20 mouse cellular contexts compared by ENCODE assay signal in genomic region chr19:53571501-53572428, GRCm38 (mm10). TPM values are rescaled to one million over a fixed set of nuclear protein-coding genes. Genes with fewer than 3 reads are reported as not detected.
DNase-seq lines count a peak whose midpoint lies in the region; ATAC-seq and TF ChIP-seq lines count a peak whose summit lies in the region.
"Had no signal": no experiment of that assay in that cellular context is flagged by ENCODE, and none has a peak within 500 bp of the region (broad histone marks: within the 10 kb centered on the region; RNA-seq: fewer than 3 reads in every experiment).

No protein-coding gene starts in this region.

- H3K9ac ChIP-seq in liver, embryonic 12.5 days = no peak overlapping the region
- no peak overlapping the region for H3K9ac ChIP-seq in stomach, postnatal 0 days (ENCODE audit: low read length)
- no peak overlapping the region for H3K9ac ChIP-seq in hindbrain, embryonic 13.5 days
- H3K9ac ChIP-seq: embryonic facial prominence, embryonic 13.5 days; heart, embryonic 13.5 days; hindbrain, embryonic 12.5 days; limb, embryonic 13.5 days; neural tube, embryonic 13.5 days; stomach, embryonic 15.5 days had no signal

- TF ChIP-seq EP300 in stomach, postnatal 0 days (optimal IDR thresholded peaks at IDR 0.05) = no peak

- no peak for TF ChIP-seq CTCF in stomach, postnatal 0 days (IDR thresholded peaks at IDR 0.05; ENCODE audit: low read depth)

- H3K4me1 ChIP-seq in liver, embryonic 12.5 days = peaks cover 19% of the 10 kb centered on the region
- H3K4me1 ChIP-seq in stomach, postnatal 0 days (replicated peaks; ENCODE audit: control insufficient read depth, insufficient read depth) = no peaks in the 10 kb centered on the region
- H3K4me1 ChIP-seq in hindbrain, embryonic 13.5 days (replicated peaks) = 0 out of 2 replicates have a peak, but pooled peaks cover 4% of the 10 kb centered on the region
- H3K4me1 ChIP-seq: embryonic facial prominence, embryonic 13.5 days; hindbrain, embryonic 12.5 days; limb, embryonic 13.5 days had no signal

- no peak overlapping the region for H3K4me3 ChIP-seq in liver, embryonic 12.5 days
- no peak overlapping the region for H3K4me3 ChIP-seq in stomach, postnatal 0 days (ENCODE audit: low read depth, low read length)
- H3K4me3 ChIP-seq in hindbrain, embryonic 13.5 days = no peak overlapping the region
- H3K4me3 ChIP-seq: embryonic facial prominence, embryonic 13.5 days; heart, embryonic 13.5 days; hindbrain, embryonic 12.5 days; limb, embryonic 13.5 days; neural tube, embryonic 13.5 days; stomach, embryonic 15.5 days had no signal

- H3K9me3 ChIP-seq in liver, embryonic 12.5 days (replicated peaks) = no peaks in the 10 kb centered on the region
- H3K9me3 ChIP-seq in stomach, postnatal 0 days (ENCODE audit: control insufficient read depth, low read length) = no peaks in the 10 kb centered on the region
- H3K9me3 ChIP-seq in hindbrain, embryonic 13.5 days = no peaks in the 10 kb centered on the region
- H3K9me3 ChIP-seq: embryonic facial prominence, embryonic 13.5 days; hindbrain, embryonic 12.5 days; limb, embryonic 13.5 days; neural tube, embryonic 13.5 days; stomach, embryonic 15.5 days had no signal

- H3K4me2 ChIP-seq in liver, embryonic 12.5 days = no peak overlapping the region
- no peak overlapping the region for H3K4me2 ChIP-seq in stomach, postnatal 0 days (replicated peaks; ENCODE audit: low read depth)
- no peak overlapping the region for H3K4me2 ChIP-seq in hindbrain, embryonic 13.5 days
- H3K4me2 ChIP-seq: embryonic facial prominence, embryonic 13.5 days; heart, embryonic 13.5 days; hindbrain, embryonic 12.5 days; limb, embryonic 13.5 days; neural tube, embryonic 13.5 days; stomach, embryonic 15.5 days had no signal

- peak; percentile 0 for DNase-seq in kidney, adult 18-20 months
- DNase-seq in kidney, postnatal 36 days = no peak
- DNase-seq in ZHBTc4 (ENCODE audit: low read depth, low spot score) = peak; percentile 50
- peak; percentile 8 for DNase-seq in stomach, postnatal 0 days (ENCODE audit: low spot score)
- DNase-seq in cerebellum, postnatal 4 days (ENCODE audit: low spot score in 2 of 2) = no peak
- DNase-seq: adrenal gland, postnatal 36 days; cerebellum, postnatal 14 days; gastrocnemius, postnatal 25 days; kidney, adult 8-10 months; lung, adult 2 months; thymus, postnatal 25 days had no signal

- 44% methylated on average over 18 of the region's 18 CpGs for WGBS in liver, embryonic 12.5 days (ENCODE audit: insufficient replicate concordance)
- WGBS in stomach, postnatal 0 days = 65% methylated on average over 18 of the region's 18 CpGs
- 80% methylated on average over 18 of the region's 18 CpGs for WGBS in hindbrain, embryonic 13.5 days

- 0 out of 2 replicates have a peak, but pooled peaks have one; percentile 10 for ATAC-seq in liver, embryonic 12.5 days
- no peak for ATAC-seq in stomach, postnatal 0 days (ENCODE audit: low FRiP score, low TSS enrichment)
- ATAC-seq in hindbrain, embryonic 13.5 days (ENCODE audit: low FRiP score) = no peak

- no peaks in the 10 kb centered on the region for H3K27me3 ChIP-seq in liver, embryonic 12.5 days (replicated peaks)
- no peaks in the 10 kb centered on the region for H3K27me3 ChIP-seq in stomach, postnatal 0 days (ENCODE audit: control insufficient read depth, insufficient read depth, low read length)
- H3K27me3 ChIP-seq in hindbrain, embryonic 13.5 days = no peaks in the 10 kb centered on the region
- H3K27me3 ChIP-seq: embryonic facial prominence, embryonic 13.5 days; heart, embryonic 13.5 days; hindbrain, embryonic 12.5 days; limb, embryonic 13.5 days; neural tube, embryonic 13.5 days; stomach, embryonic 15.5 days had no signal

- no peaks in the 10 kb centered on the region for H3K36me3 ChIP-seq in liver, embryonic 12.5 days
- no peaks in the 10 kb centered on the region for H3K36me3 ChIP-seq in stomach, postnatal 0 days (ENCODE audit: control insufficient read depth, insufficient read depth, low read length)
- H3K36me3 ChIP-seq in hindbrain, embryonic 13.5 days = no peaks in the 10 kb centered on the region
- H3K36me3 ChIP-seq: embryonic facial prominence, embryonic 13.5 days; heart, embryonic 13.5 days; hindbrain, embryonic 12.5 days; limb, embryonic 13.5 days; neural tube, embryonic 13.5 days; stomach, embryonic 15.5 days had no signal

- no peak overlapping the region for H3K27ac ChIP-seq in liver, embryonic 12.5 days
- no peak overlapping the region for H3K27ac ChIP-seq in stomach, postnatal 0 days (replicated peaks)
- no peak overlapping the region for H3K27ac ChIP-seq in hindbrain, embryonic 13.5 days
- H3K27ac ChIP-seq: embryonic facial prominence, embryonic 13.5 days; hindbrain, embryonic 12.5 days; limb, embryonic 13.5 days; macrophage; neural tube, embryonic 13.5 days; stomach, embryonic 15.5 days had no signal

RNA-seq across cellular contexts. Expression of gene Nutf2-ps1, which starts 17.1 kb away (rescaled TPM):
- polyA plus RNA-seq in liver, embryonic 12.5 days (2016; fragmentation: Nextera tagmentation; extraction: Ambion mirVana) = 289 and 313 TPM in 2 replicates
- 168 and 177 TPM in 2 replicates for polyA plus RNA-seq in stomach, postnatal 0 days (2015; fragmentation: Nextera tagmentation; extraction: Ambion mirVana)
- polyA plus RNA-seq in hindbrain, embryonic 13.5 days (2015; fragmentation: Nextera tagmentation; extraction: Ambion mirVana) = 283 and 310 TPM in 2 replicates

RNA-seq across cellular contexts. Expression of gene Smc3, which starts 28.4 kb away (rescaled TPM):
- polyA plus RNA-seq in liver, embryonic 12.5 days (2016; fragmentation: Nextera tagmentation; extraction: Ambion mirVana) = 52.9 and 53.3 TPM in 2 replicates
- polyA plus RNA-seq in stomach, postnatal 0 days (2015; fragmentation: Nextera tagmentation; extraction: Ambion mirVana) = 24.9 and 27.0 TPM in 2 replicates
- 68.0 and 69.6 TPM in 2 replicates for polyA plus RNA-seq in hindbrain, embryonic 13.5 days (2015; fragmentation: Nextera tagmentation; extraction: Ambion mirVana)

RNA-seq across cellular contexts. Expression of gene Dusp5, which starts 42.9 kb away (rescaled TPM):
- 5.7 and 5.9 TPM in 2 replicates for polyA plus RNA-seq in liver, embryonic 12.5 days (2016; fragmentation: Nextera tagmentation; extraction: Ambion mirVana)
- 14.1 and 18.5 TPM in 2 replicates for polyA plus RNA-seq in stomach, postnatal 0 days (2015; fragmentation: Nextera tagmentation; extraction: Ambion mirVana)
- 1.6 and 2.3 TPM in 2 replicates for polyA plus RNA-seq in hindbrain, embryonic 13.5 days (2015; fragmentation: Nextera tagmentation; extraction: Ambion mirVana)

Comparison
In these comparisons a context has a peak if more than half of its experiments do, and no peak if none do; other contexts are left out.
1. DNase-seq: peak in kidney, adult 18-20 months (single experiment), ZHBTc4 (single experiment) and stomach, postnatal 0 days (single experiment); none in kidney, postnatal 36 days (0 of 2) and cerebellum, postnatal 4 days (0 of 2).